Mouse (Mus musculus): ENCODE measurements around the gene Smg8. TPM values are rescaled to one million over a fixed set of nuclear protein-coding genes. Genes with fewer than 3 reads are reported as not detected.

Smg8 gene
- polyA plus RNA-seq, 1 experiment, result 13.1 TPM

DNA sequence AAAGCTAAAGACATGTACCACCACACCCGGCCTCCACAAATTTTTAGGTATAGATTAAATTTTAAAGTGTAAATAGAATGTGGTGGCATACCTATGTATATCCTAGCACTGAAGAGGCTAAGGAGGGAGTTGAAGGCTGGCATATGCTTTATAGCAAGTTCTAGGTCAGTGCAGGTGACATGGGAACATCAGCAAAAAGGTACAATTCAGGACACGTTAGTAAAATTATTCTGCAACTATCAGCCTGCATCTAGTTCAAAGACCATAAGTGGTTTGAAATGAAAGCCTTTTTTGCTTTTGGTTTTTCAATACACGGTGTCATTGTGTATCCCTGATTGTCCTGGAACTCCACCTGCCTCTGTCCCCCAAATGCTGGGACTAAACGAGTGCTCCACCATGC is 39.0 kb upstream of the Smg8 start:
- Histone ChIP-seq H3ac (ENCODE audit: control insufficient read depth, insufficient read length) (no peak overlapping the region), H3K4me2 (ENCODE audit: low read depth) (peak overlapping the region; percentile 86), H3K36me3 (ENCODE audit: control insufficient read depth, insufficient read depth) (peaks cover 12% of the 10 kb centered on the region), H3K27me3 (ENCODE audit: control insufficient read depth, insufficient read depth, insufficient read length) (no peaks in the 10 kb centered on the region), H3K4me3 (no peak overlapping the region), H3K79me2 (ENCODE audit: control insufficient read depth, insufficient read depth) (peaks cover 20% of the 10 kb centered on the region)
- no peak for TF ChIP-seq SRF (IDR thresholded peaks at IDR 0.05; ENCODE audit: control insufficient read depth, insufficient read length, low read depth)
- TF ChIP-seq TCF12 (IDR thresholded peaks at IDR 0.05; ENCODE audit: insufficient read depth, poor library complexity, severe bottlenecking), result no peak
- TF ChIP-seq TCF3 (IDR thresholded peaks at IDR 0.05; ENCODE audit: insufficient read length, low read depth), result no peak
- no peak for TF ChIP-seq MYOG (IDR thresholded peaks at IDR 0.05; ENCODE audit: control insufficient read depth in 1 of 3, insufficient read depth in 1 of 3, insufficient read length in 2 of 3, low read depth in 2 of 3)
- TF ChIP-seq POLR2AphosphoS2 (IDR thresholded peaks at IDR 0.05; ENCODE audit: insufficient read length, low read depth), result no peak
- no peak for TF ChIP-seq MYOD1 (IDR thresholded peaks at IDR 0.05; ENCODE audit: control insufficient read depth in 1 of 3, insufficient read length in 2 of 3, low read depth in 2 of 3)
- no peak for TF ChIP-seq REST (IDR thresholded peaks at IDR 0.05; ENCODE audit: insufficient read depth, insufficient read length)
- TF ChIP-seq CEBPB (IDR thresholded peaks at IDR 0.05; ENCODE audit: insufficient read depth, poor library complexity, severe bottlenecking), result no peak
- TF ChIP-seq E2F4 (IDR thresholded peaks at IDR 0.05; ENCODE audit: insufficient read depth), result no peak

DNA sequence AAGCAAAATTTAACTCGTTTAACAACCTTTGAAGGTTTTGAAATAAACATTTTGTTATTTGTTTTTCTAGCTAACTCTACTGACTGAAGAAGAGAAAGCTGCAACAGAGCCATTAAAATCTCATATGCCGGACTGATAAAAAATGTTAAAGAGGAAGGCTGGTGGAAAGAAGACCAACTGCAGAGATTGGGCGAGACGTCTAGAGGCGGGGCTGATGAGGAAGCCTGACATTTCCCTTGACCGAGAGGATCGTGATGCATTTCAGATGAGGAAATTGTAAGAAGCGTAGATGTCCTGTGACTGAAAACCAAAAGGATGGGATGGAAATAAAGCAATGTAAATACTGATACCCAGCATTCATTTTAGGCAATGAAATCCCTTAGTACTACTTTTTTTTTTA is 35.3 kb upstream of the Smg8 start:
- Histone ChIP-seq H3K79me2 (ENCODE audit: control insufficient read depth, insufficient read depth) (peaks cover 10% of the 10 kb centered on the region), H3K36me3 (ENCODE audit: control insufficient read depth, insufficient read depth) (peaks cover 29% of the 10 kb centered on the region), H3K4me2 (ENCODE audit: low read depth) (no peak overlapping the region), H3K27me3 (ENCODE audit: control insufficient read depth, insufficient read depth, insufficient read length) (no peaks in the 10 kb centered on the region), H3K4me3 (no peak overlapping the region), H3ac (ENCODE audit: control insufficient read depth, insufficient read length) (no peak overlapping the region)
- TF ChIP-seq CEBPB (IDR thresholded peaks at IDR 0.05; ENCODE audit: insufficient read depth, poor library complexity, severe bottlenecking), result no peak
- no peak for TF ChIP-seq SRF (IDR thresholded peaks at IDR 0.05; ENCODE audit: control insufficient read depth, insufficient read length, low read depth)
- no peak for TF ChIP-seq USF1 (IDR thresholded peaks at IDR 0.05; ENCODE audit: low read depth)
- no peak for TF ChIP-seq E2F4 (IDR thresholded peaks at IDR 0.05; ENCODE audit: insufficient read depth)
- TF ChIP-seq MYOG (IDR thresholded peaks at IDR 0.05; ENCODE audit: control insufficient read depth in 1 of 3, insufficient read depth in 1 of 3, insufficient read length in 2 of 3, low read depth in 2 of 3), result no peak
- TF ChIP-seq POLR2A (IDR thresholded peaks at IDR 0.05; ENCODE audit: insufficient read length, low read depth), result no peak
- no peak for TF ChIP-seq TCF12 (IDR thresholded peaks at IDR 0.05; ENCODE audit: insufficient read depth, poor library complexity, severe bottlenecking)
- no peak for TF ChIP-seq POLR2AphosphoS2 (IDR thresholded peaks at IDR 0.05; ENCODE audit: insufficient read length, low read depth)
- TF ChIP-seq MYOD1 (IDR thresholded peaks at IDR 0.05; ENCODE audit: control insufficient read depth in 1 of 3, insufficient read length in 2 of 3, low read depth in 2 of 3), result no peak
- TF ChIP-seq MAX (IDR thresholded peaks at IDR 0.05; ENCODE audit: low read depth), result no peak
- TF ChIP-seq REST (IDR thresholded peaks at IDR 0.05; ENCODE audit: insufficient read depth, insufficient read length), result no peak
- no peak for TF ChIP-seq TCF3 (IDR thresholded peaks at IDR 0.05; ENCODE audit: insufficient read length, low read depth)

DNA sequence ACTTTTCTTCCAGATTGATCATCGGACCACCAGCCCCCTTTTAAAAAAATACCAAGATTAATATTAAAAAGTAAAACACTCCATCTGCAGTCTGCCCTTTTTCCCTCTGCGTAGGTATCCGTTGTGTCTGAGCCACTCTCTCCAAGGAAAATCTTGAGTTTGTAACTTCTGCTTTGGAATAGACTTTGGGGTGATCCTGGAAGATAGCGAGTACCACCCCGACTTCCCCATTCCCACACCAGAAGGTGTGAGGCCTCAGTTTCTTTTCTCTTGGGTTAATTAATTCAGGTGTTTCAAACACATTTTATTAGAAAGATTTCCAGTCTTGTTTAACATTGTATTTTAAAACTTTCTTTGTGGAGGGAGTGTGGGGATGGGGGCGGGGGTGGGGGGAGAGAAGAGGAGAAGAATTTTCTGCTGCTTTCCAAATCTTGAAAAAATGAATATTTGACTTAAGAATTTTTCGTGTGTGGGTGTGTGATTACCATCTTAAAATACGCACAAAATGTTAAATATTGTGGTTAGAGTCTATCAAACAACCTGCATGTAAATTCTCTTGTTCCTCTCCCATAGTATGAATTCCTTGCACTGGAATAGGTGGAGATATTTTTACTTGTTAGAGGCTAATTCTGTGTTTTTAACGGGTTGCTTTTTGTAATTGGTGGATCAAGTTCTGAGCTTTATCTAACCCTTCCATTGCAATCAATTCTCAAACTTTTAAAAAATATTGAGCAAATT is 23.8 kb upstream of the Smg8 start:
- Histone ChIP-seq H3K79me2 (ENCODE audit: control insufficient read depth, insufficient read depth) (peaks cover 86% of the 10 kb centered on the region), H3K4me2 (ENCODE audit: low read depth) (peak overlapping the region; percentile 73), H3K4me3 (peak overlapping the region; percentile 89), H3K36me3 (ENCODE audit: control insufficient read depth, insufficient read depth) (peaks cover 5% of the 10 kb centered on the region), H3K27me3 (ENCODE audit: control insufficient read depth, insufficient read depth, insufficient read length) (no peaks in the 10 kb centered on the region), H3ac (ENCODE audit: control insufficient read depth, insufficient read length) (peak overlapping the region; percentile 57)
- no peak for TF ChIP-seq MAX (IDR thresholded peaks at IDR 0.05; ENCODE audit: low read depth)
- no peak for TF ChIP-seq SRF (IDR thresholded peaks at IDR 0.05; ENCODE audit: control insufficient read depth, insufficient read length, low read depth)
- TF ChIP-seq POLR2A (IDR thresholded peaks at IDR 0.05; ENCODE audit: insufficient read length, low read depth), result no peak
- no peak for TF ChIP-seq USF1 (IDR thresholded peaks at IDR 0.05; ENCODE audit: low read depth)
- no peak for TF ChIP-seq TCF12 (IDR thresholded peaks at IDR 0.05; ENCODE audit: insufficient read depth, poor library complexity, severe bottlenecking)
- TF ChIP-seq REST (IDR thresholded peaks at IDR 0.05; ENCODE audit: insufficient read depth, insufficient read length), result no peak
- TF ChIP-seq TCF3 (IDR thresholded peaks at IDR 0.05; ENCODE audit: insufficient read length, low read depth), result no peak
- TF ChIP-seq CEBPB (IDR thresholded peaks at IDR 0.05; ENCODE audit: insufficient read depth, poor library complexity, severe bottlenecking), result no peak
- TF ChIP-seq MYOG (IDR thresholded peaks at IDR 0.05; ENCODE audit: control insufficient read depth in 1 of 3, insufficient read depth in 1 of 3, insufficient read length in 2 of 3, low read depth in 2 of 3), result no peak
- TF ChIP-seq MYOD1 (IDR thresholded peaks at IDR 0.05; ENCODE audit: control insufficient read depth in 1 of 3, insufficient read length in 2 of 3, low read depth in 2 of 3), result no peak

DNA sequence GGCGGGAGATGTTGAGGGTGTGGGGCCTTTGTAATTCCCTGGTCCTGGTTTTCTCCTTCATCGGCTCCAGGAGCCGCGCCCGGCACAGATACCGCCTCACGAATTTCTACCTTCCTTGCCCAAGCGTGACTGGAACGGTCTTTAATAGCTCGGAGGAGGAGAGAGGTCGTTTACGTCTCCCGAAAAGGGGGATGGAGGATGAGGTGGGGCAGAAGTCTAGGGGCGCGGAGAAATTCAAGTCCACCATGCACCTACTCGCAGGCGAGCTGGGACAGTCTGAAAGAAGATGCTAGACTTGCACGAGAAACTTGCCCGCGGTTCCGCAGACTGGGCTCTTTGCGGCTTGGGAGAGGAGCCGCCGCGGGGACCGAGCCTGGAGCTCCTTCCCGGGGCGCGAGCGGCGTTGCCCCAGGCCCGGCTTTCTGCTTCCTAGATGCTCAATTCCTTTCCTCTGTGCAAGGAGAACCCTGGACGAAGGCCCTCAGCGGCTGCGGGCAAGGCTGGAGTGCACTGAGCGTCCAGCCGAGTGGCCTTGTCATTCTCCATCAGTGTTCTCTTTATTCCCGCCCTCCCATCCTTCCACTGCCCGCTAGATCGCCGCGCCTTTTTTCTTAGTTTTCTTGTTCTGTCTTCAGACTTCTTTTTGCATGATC is 23.1 kb upstream of the Smg8 start:
- TF ChIP-seq E2F4 (IDR thresholded peaks at IDR 0.05; ENCODE audit: insufficient read depth) (peak; percentile 51), REST (IDR thresholded peaks at IDR 0.05; ENCODE audit: insufficient read depth, insufficient read length) (no peak)
- H3K4me2 ChIP-seq (ENCODE audit: low read depth), result peak overlapping the region; percentile 73
- peaks cover 79% of the 10 kb centered on the region for H3K79me2 ChIP-seq (ENCODE audit: control insufficient read depth, insufficient read depth)
- H3K27me3 ChIP-seq (ENCODE audit: control insufficient read depth, insufficient read depth, insufficient read length), result no peaks in the 10 kb centered on the region
- no peaks in the 10 kb centered on the region for H3K36me3 ChIP-seq (ENCODE audit: control insufficient read depth, insufficient read depth)
- peak overlapping the region; percentile 89 for H3K4me3 ChIP-seq
- peak overlapping the region; percentile 57 for H3ac ChIP-seq (ENCODE audit: control insufficient read depth, insufficient read length)

Measured in myocyte (in vitro differentiated cells).